Mouse (Mus musculus) lung, postnatal 4 days (tissue): ENCODE measurements at regions not wholly inside any gene's neighbourhood (a gene's known extent, or its start where the extent isn't known, plus 50 kb on each side); places are given as distances from the start of the nearest gene placed in this dataset.
A peak's percentile ranks its signal among the peaks of the same experiment; 100 is the strongest.

Experiments
- DNase-seq, 2 experiments: peaks; one replicate each; pipeline ENCODE4 v3.0.0; 2021

DNA sequence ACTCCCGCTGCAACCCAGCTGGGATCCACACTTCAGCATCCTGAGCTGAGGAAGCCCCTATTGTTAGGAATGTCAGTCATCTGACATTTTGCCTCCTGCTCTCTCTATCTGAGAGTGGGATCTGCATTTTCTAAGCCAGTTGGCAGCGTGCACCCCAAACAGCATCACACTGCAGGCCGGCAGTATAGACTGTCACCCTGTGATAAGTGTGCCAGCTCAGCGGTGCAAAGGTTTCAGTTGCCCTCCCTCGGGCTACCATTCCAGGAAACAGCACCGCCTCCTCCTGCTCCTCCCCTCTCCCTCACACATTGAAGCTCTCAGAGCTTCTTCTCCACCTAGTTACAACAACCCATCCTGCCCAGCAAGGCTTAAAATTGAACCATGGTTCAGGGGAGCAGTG, 194.5 kb downstream of the Lmo4 start:
- DNase-seq: peak in 1 of 2 experiments; percentile 16

DNA sequence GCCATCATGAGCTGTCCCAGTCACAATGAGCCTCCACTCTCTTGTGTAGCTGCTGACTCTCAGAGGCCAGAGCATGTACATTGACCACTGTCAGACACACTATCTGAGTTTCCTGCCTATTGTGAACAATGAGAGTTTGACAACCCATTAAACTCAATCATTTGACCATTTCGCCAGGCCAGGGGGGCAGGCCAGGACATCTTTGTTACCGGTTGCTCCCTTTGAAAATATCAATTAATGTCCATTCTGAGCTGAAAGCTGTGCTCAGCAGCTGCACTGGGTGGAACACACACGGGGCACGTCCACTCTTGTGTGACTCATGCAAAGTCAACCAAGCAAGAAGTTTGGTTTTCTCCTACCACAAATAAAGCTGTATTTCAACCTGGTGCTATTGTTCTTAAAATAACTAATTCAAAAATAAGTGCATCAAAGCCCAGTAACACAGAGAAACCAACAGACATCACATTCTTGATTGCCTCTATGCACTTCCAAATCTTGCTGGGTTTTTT, 197.9 kb downstream of the Lmo4 start:
- no peak for DNase-seq

DNA sequence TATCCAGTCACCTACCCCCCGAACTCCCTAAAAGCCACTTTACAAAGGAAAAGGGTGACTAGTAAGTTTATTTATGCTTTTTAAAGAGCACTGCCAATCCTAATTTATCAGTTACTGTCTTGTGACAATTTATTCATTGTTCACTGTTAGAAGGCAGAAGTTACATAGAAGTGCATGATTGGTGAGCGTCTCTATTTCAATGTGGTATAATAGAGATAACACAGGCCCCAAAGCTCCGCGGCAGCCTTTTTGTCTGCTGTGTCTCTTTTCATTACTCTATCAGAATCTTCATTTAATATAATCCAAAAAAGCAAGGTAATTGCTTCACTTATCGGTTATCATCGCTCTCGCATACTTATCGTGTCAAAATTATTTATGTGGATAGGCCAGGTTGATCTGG, 207.1 kb downstream of the Lmo4 start:
- DNase-seq: no peak

DNA sequence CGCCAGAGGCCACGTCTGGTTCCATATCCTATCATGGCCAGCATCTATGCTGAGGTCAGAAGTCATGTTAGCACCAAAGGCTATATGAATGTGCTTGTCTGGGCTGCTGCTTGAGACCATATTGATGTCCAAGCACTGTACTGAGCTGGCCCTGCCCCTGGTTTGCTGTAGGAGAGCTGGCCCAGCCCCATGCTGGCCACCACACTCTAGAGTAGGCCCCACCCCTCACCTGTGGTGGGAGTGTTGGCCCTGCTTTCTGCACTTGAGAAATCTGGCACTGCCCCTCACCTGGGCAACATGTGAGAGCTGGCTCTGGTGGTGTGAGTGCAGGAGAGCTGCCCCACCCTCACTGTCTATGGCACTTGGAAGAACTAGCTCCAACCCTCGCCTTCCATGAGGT, 210.0 kb downstream of the Lmo4 start:
- DNase-seq: no peak

DNA sequence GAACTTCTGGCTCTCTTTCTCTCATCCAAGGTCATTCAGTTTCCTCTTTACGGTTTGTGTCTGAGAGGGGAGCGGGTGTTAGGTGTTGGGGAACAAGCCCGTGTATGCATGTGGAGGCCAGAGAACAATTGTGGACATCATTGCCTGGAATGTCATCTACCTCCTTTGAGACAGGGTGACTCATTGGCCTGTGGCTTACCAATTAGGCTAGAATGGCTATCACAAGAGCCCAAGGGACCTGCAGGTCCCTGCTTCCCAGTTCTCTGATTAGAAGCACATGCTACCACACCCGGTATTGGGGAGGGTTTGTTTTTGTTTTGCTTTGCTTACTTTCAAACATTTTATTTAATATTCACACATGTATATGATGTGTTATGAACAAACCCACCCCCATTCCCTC, 216.0 kb downstream of the Lmo4 start:
- DNase-seq: no peak

DNA sequence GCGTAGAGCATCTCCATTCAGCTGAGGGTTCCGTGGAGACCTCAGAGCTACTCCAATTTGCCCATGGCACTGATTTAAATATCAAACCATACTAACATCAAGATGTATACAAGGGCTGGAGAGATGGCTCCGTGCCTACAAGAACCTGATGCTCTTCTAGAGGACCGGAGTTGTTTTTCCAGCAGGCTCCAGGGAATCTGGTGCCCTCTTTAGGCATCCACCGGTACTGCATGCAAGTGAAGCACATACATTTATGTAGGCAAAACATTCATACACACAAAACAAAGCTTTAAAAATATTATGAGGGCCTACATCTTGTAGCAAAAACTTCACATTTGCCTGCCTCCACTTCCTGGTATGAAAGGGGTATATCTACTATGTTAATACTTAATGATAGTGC, 217.0 kb downstream of the Lmo4 start:
- no peak for DNase-seq

DNA sequence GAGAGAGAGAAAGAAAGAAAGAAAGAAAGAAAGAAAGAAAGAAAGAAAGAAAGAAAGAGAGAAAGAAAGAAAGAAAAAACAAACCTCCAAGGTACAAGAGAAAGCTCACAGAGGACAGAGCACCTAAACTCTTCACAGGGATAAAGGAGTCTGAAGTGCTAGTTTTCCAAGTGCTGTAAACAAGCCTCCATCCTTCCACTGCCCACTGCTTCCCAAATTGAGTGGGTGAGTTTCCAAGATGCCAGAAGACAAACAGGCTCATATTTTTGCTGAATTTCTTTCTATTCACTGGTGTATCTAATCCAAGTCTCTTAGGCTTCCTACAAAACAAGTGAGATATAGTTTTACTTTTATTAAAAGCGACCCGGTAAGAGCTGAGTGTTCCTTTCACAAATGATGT, 218.2 kb downstream of the Lmo4 start:
- no peak for DNase-seq

DNA sequence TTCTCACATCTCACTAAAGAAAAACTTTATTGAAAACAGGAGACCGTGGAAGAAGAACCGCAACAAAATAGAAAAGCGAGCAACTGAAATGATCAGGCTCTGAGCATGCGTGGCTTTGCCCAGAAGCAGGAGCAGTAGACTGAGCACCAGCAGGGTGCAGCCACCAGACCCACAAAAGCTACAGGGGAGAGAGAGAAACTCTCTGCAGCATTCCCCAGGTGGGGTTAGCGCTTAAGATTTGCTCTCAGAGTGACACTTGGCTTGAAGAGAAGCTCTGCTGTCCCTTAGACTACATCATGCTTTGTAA, 218.9 kb downstream of the Lmo4 start:
- no peak for DNase-seq

DNA sequence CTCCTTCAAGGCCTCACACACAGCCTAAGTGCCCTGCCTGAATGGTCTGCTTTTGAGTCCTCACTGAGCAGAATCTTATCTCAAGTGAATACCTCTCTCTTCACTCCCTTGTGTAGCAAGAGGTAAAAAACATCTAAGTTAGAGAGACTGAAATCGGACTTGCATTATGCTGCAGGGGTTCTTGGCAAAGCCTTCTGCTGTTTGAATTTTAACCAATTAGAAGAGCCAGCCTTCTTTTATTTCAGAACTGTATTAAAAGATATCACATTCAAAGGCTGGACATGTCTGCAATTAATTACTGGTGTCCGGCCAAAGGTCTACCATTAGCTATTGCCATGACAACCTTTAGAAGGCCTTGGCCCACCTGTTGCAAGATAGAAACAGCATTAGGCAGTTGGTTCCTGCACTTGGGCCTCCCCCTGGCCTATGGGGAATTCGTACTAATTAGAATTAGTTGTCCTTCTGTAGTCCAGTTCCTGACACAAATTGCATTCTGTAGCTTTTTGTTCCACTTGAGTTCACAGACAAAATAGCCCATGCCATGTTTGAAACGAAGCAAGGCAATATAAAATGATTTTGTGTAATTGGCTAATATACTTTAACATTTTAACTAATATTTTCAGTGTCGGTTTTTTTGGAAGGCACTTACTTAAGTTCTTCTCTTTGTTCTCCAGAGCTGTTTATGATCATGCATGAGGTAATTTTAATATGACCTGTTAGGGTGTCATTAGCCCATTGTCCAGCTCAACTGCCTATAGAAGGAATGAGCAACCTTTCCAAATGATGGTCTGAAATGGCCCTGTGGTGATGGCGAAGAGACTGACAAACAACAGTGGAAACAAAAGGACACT, 219.4 kb downstream of the Lmo4 start:
- DNase-seq: no peak

DNA sequence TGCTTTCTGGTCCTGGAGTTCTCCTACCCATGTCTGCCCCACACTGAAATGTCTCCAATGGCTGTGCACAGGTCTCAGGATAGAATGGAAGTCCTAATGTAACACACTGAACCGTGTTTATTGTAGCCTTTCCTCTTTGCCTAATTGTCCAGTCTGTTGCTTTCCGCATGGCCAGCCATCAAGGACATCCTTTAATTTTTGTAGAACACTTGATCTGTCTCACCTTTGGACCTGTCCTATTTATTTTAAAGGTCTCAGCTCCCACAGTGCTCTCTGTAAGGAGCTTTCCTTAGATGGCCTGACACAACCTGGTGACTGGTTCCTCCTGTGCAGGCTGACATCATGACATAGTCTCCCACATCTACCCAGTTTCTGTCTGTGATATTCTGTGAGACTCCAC, 226.3 kb downstream of the Lmo4 start:
- no peak for DNase-seq

DNA sequence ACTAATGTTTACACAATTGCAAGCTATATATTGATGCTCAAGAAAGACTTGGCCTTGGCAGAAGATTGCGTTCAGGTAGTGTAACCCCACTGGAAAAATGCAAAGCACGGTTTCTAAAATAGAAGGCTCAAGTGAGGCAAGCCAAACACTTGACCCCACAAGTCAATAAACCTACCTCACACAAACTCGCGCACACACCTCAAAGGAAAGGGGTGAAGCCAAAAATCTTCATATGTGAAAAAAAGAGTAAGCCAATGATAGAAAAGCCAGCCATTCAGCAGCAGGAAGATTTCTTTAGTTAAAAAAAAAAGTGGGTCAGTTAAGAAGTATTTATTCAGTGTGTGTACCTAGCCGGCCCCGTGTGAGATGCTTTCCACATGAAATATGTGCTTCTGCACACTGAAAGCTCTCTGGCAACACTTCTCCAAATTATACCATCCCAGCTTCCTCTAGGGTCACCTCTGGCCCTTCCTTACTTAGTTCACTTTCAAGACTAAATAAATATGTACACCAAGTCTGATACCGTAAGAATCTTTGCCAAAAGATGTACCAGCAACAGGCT, 227.1 kb downstream of the Lmo4 start:
- peak; percentile 15 to 27 for DNase-seq

DNA sequence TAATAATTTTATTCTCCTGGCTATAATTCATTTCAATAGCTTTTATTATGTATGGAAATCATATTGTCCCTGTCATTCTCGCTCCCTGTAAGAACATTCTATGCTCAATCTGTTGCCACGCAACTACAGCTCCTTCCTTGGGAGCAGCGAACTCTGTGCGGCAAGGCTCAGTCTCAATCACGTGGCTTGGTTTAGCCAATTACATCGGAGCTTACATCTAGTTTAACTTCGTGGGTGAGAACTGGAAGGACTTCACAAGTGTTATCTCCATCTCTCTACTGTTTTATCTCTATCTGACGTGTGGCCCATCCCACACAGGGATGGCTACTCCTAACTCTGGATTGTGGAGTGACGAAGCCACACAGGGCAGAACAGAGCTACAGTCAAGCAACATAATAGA, 231.4 kb downstream of the Lmo4 start:
- DNase-seq: no peak

DNA sequence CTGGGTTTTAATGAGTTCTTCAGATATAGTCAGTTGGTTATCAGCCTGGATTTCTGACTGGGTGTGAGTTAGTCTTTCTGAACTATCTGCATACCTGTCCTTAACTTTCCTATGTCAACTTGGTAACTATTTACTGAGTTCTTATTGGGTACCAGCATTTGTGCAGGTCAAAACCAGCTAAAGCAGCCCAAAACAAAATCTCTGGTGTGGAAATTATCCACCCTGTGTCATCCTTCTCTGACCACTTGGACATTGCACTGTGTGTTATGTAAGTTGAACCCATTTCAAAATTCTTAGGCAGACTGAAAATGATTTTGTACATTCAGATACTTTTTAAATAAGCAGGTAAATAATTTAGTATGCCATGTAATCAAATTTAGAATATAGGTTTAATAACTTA, 232.7 kb downstream of the Lmo4 start:
- DNase-seq: no peak

DNA sequence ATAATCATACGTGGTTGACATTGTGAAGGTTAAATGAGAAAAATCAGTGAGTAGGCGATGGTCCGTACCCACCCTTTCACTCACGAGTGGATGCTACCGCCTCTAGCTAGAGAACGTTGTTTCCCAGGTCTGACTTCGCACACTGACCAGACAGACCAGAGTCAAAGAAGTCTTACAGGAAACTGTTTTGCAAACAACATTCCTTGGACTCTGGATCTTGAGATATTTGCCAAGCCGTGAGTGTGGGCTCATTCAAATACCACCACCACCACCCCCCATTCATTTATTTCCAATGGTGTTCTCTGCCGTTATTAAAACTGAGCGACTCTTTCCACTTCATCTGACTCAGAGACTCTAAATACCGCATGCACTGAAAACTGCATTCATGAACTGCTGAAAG, 234.2 kb downstream of the Lmo4 start:
- no peak for DNase-seq

DNA sequence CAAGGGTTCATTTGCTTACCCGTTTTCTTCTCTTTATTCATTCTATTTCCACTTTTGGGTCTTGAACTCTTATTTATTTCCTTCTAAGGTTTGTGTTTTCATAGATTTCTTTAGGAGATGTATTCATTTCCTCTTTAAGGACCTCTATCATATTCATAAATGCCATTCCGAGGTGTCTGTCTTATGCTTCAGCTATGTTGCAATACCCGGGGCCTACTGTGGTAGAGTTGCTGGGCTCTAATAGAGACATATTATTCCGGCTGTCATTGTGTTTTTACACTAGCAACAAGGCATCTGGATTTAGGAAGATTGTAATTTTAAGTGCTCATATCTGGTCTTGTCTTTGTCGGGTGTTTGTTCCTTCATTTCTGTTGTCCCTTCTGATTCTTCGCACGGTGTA, 249.5 kb downstream of the Lmo4 start:
- DNase-seq: no peak

DNA sequence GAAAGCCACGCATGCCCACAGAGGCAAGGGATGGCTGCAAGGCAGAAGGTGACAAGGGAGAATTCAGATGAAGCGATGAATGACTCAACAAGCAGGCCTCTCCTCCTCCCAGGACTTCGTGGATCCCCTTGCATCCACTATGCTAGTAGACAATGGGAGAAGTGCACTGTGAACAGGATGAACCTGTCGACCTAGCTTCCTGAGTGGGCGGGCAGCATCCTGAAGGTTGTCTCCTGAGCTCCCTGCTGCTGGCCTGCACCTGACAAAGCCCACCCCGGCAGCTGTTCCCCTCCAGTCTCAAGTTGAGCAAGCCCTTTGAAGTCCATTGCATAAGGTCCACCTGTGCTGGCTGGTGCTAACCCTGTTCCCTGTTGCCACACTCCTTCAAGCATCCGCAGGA, 250.2 kb downstream of the Lmo4 start:
- DNase-seq: peak in 1 of 2 experiments; percentile 31

DNA sequence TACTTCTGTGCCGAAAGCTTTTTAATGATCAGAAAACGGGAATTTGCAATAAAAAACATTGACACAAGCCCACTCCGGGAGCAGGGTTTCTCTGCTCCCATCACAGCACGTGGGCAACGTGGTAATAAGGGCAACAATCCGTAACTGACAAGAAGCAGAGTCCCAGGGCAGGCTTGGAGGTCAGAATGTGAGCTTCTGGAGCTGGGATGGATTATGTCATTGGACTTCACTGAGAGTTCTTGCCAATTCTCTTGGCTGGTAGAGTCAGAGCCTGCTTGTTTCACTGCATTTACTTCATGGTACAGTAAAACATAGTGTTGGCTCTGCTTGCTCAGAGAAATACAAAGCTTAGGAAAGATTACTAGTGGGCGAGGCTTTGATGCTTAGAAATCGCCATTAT, 252.7 kb downstream of the Lmo4 start:
- no peak for DNase-seq

DNA sequence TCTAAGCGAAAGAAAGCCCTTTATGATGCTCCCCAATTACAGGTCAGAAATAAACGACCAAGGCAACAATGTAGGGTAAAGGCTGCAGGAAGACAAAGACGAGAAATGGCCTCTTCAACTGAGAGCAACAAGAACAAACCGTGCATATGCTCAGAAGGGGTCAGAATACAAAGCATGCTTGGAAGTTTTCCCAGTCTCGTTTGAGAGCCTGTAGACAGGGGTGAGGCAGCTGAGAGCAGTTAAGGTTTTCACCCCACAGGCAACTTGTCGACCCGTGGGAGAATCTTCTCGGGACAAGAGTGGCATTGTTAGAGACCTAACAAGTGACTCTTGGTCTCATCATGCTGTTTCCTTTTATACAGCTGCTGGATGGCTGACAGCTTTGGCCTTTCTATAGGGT, 255.4 kb downstream of the Lmo4 start:
- no peak for DNase-seq

DNA sequence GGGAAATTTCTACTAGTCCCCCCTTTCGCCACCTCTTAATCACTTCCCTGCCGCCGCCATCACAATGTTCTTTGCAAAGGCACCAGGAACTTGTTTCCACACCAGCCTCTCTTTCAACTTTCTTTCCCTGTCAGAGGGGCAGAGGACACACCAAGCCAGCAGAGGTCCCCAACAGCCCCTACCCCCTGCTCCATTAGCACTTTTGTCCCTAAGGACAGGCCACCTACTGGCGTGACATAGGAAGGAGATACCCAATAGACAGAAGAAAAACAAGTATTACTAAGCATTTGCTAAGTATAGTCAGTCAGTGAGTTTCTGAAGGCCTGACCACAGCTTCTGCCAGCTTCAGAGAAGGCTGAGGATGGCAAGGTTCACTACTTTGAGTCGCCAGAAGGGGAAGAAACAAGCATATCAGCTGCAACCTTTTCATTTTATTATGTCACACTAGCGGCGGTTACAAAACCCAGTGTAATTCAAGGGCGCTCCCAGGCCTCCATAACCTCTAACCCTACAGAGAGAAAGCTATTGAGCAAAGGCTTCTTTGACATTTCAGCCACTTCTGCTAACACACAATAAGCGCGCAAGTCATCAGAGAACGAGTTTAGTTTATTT, 255.9 kb downstream of the Lmo4 start:
- peak; percentile 50 to 62 for DNase-seq

DNA sequence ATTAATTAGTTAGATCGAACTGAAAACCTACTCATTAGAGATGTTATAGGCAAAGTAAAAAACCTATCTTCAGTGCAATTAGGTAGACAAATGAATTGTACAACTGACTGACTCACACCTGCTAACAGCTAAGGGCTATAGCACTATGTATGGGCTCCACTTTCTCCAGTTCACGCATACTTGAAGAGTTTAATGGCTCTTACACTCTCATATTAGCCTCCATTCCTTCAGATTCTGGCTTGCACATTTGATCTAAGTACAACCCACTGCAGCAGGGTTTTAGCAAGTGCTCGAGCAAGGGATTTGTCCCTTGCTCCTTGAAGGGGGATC, 257.1 kb downstream of the Lmo4 start:
- no peak for DNase-seq

DNA sequence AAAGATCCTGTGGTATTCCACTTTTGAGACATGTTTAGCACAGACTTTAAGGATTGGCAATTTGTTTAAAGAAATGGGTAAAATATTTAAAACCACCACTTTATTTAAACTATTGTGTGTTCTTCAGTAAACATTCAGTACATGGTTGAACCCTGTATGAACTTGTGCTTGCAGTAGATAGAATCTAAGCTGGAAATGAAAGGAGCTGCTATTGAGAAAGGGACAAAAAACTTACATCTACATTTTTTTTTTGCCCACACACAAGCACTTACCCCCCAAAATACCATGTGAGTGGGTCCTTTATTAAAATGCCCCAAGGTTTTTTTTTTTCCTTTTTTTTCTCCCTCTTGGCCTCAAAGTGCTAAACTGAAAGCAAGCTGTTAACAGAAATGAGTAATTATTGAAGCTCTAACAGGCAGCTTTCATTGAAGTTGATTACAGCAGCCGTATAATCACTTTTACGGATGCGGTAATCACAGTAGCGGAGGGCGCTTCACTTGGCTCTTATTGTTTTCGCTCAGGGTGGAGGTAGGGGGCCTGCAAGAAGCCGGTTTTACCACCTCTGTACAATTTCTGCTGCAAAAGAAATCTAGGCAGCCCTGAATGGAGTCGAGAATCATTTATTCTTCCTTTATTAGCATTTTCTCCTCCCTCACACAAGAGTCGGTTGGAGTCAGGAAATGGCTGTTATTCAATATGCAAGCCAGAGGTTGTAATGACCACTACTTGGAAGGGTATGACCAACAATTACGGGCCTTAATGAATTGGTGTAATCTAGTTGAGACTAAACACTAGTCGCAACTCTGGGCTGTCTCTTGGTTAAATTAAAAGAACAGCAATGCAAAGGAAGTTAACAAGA, 257.7 kb downstream of the Lmo4 start:
- DNase-seq: no peak

DNA sequence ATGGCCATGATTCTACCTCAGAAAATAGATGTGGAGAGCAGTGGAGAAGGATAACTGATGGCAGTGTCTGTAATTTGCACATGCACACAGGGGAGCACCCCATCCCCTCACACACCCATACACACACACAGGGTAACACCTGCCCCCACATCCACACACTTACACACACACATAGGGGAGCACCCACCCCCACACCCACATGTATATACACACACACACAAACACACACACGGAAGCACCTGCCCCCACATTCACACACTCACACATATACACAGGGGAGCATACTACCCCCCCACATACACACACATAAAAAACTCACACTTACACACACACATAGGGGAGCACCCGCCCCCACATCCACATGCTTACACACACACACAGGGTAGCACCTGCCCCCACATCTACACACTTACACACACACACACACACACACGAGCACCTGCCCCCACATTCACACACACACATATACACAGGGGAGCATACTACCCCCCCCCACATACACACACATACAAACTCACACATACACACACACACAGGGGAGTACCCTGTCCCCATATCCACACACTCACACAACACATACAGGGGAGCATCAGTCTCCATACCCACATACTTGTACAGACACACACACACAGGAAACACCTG, 265.8 kb downstream of the Lmo4 start:
- no peak for DNase-seq

DNA sequence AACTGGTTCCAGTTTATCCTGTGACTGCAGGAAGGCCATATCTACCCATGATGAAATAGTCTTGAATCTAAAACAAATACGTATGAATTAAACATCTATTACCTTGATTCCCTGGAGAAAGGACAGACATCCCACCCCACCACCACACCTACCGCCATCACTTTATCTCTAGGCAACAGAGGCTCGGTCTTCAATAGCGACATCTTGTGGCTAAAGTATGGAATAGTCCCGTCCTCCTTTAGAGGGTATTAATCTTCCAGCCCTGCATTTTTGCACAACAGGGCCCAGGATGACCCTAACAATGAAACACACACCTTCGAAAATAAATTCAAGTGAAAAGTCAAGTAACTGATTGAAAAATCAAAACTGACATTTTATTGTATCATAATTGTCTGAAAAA, 279.7 kb downstream of the Lmo4 start:
- no peak for DNase-seq
